Mouse (Mus musculus) left cerebral cortex, postnatal 14 days (tissue): ENCODE data around the gene Trio. TPM values are rescaled to one million over a fixed set of nuclear protein-coding genes. Genes with fewer than 3 reads are reported as not detected.

ENCODE experiments used
- DNase-seq, 2 experiments: peaks; one replicate each; pipeline ENCODE4 v3.0.0; 2021 to 2022; ENCODE audit warnings: low spot score in 2 of 2, mixed read lengths in 1 of 2
- intact Hi-C: fragments of 180-260 bp; cut with DNase I; formaldehyde crosslinking; loops from one replicate; pipeline ENCODE4 v1.15.1; 2025
- total RNA-seq, 2 experiments: library from RNA; stranded (reverse); gene quantifications; 2 replicates each; pipeline ENCODE4 v1.2.3; 2021

Gene Trio
- total RNA-seq, 2 experiments from 2014 or later, result 185 to 195 TPM

DNA sequence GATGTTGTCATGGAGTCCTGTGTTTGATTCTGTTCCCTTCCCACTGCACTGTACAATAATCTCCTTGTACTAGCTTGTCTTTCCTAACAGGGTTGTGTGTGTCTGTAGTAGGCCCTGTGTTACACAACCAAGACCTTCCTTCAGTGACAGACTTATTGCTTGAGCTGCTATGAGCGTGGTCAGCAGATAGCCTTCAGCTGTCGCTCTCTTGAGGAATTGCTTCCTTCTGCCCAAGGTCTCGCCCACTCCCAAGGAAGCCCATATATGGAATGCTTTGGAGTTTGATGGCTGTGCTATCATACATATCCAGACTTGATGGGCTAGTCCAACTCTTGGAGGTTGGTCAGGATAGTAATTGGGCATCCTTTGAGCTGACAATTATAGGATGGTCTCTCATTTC is 22.1 kb upstream of the Trio start:
- no peak for DNase-seq
- intact Hi-C loops, result no loop called here

DNA sequence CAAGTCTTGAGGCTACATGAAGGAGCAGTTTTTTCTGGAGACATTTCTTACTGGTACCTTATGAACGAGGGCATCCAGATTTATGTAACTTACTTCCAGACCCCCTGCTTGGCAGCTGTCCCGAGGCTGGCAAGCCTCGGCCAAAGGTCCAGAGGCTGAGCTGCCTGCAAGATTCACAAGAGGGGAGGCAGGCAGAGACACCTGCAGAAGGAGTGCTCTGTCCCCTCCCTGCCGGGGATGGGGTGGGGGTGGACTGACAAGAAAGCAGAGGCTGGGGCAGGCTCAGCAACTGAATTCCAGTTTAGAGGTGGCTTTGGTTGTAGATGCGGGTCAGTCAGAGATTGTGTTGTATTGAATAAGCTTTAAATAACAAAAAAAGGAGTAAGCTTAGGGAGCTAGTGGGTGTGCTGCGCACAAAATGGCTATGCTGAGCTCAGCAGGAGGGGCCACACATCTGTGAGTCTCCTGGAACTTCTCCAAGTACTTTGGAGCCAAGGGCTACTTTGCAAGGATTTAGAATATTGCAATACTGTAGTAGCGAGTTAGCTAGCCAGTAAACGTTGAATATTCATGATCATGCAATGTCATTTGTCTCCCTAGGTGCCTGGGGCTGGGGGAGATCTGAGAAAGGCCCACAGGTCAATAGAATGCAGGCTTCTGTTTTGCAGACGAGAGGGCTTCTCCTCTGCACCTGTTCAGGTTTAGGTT is 15.7 kb upstream of the Trio start:
- intact Hi-C loops, result no loop called here
- no peak for DNase-seq

DNA sequence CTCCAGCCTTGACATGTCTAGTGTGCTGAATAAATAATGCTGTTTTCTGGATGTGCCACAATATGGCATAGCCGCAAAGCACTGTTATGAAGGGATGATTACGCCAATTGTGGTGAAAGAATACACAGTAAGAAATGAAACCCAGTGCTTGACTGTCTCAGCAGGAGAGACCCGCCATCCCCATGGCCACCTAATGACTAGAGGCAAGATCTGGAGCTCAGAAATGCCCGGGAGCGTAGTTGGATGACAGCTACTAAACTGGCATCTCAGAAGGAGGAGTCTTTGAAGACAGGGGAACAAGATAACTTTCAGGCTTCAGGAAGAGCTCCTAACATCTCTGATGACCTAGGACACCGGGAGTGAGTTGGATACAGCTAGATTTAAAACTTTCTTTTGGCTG is 12.0 kb upstream of the Trio start:
- intact Hi-C loops, result no loop called here
- DNase-seq, result no peak

DNA sequence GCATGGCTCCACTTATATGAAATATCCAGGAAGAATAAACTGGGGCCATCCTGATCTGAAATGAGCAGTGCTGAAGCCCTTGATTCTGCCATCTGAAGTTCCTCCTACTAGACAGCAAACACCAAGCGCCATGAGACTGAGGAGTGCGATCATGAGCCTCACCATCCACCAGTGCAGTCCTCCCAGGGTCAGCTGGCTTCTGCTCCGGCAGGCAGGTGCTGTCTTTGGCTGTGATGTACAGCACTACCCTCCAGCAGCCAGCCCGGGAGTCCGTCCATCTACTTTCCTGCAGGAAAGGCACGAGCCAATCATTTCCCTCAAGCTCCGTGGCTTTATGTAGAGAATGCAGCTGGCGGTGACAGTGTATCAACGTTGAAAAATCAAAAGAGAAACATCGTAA is 10.0 kb upstream of the Trio start:
- intact Hi-C loops, result no loop called here
- DNase-seq, result no peak

DNA sequence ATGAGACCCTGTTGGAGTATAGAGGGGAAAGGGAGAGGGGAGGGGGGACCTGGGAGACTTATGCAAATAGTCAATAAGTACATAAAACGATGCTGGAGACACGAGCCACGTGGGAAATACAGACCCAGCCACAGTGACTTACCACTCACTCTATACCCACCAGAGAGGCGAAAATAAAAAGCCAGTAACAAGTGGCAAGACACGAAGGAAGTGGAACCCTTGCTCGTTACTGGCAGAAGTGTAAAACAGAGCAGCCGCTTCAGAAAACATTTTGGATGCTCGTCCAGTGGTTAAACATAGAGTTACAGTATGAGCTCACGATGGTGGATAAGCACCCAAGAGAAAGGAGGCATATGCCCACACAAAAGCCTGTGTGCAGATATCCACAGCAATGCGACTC is 9.0 kb upstream of the Trio start:
- DNase-seq, result peak in 1 of 2 experiments; percentile 43
- intact Hi-C loops, result no loop called here

DNA sequence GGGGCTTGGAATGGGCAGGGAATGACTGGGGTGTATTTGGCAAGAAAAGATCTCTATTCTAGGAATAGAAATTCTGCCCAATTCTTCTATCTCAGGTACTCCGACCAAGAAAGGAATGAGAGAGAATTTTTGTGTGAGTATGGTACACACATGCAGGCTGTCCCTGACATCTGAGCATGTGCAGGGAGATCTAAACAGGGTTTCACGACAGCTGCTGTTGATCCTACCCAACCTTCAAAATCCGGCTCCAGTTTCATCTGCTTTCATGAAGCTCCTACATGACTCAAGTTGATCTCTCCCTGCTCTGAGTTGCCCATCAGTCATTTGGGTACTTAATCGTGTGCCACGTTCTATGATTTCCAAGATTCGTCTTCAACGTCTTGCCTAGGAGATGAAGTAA is 3.7 kb upstream of the Trio start:
- no peak for DNase-seq
- intact Hi-C loops, result loop anchor here (5.0 kb wide), 1 partner anchor 128 kb away; no protein-coding TSS in a partner anchor

DNA sequence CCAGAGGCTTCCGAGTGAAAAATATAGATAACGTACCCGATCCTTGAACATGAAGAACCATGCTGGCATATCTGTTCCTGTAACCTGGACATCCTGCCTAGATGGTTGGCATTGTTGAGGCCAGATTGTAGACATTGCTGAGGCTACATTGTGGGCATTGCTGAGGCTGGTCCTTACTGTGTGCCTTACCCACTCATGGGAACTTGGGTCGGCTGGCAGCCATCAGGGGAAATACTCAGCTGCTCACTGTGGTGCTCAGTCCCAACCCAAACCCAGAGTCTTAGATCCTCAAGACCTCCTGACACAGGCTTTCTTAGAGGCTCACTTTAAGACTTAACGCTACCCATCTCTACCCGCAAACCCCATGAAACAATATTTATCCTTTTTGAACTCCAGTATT is 2.9 kb upstream of the Trio start:
- intact Hi-C loops, result loop anchor here (5.0 kb wide), 1 partner anchor 129 kb away; no protein-coding TSS in a partner anchor
- no peak for DNase-seq

DNA sequence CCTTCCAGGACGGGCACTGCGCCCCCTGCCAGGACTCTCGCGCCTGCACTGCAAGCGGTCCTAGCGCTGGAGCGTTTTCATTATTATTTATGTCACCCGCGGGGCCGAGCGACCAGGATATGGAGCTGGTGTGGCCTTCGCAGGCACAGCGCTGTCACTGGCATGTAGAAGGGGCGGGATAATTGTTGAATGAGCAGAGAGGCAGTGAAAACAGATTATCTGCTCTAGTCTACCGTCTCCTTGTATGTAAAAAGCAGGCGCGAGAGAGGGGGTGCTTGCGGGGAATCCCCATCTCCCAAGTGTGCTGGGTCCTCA is 476 bp upstream of the Trio start:
- no peak for DNase-seq
- intact Hi-C loops, result loop anchor here (5.0 kb wide), 1 partner anchor 131 kb away; no protein-coding TSS in a partner anchor

DNA sequence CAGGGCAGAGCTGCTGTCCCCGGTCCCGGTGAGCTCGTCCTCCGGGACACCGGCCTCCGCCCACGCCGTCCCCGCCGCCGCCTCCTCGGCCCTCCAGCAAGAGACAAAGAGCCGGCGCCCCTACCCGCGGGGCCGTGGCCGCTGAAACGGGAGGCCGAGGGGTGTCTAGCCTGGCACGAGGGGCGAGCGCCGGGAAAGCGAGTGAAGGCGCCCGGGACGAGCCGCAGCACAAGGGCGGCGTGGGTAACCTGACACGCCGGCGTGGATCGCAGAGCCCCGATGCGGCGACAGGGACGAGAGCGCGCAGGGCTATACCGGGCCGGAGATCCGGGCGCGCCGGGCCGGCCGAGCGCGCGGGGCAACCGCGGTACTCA is 696 bp downstream of the Trio start:
- intact Hi-C loops, result loop anchor here (2.0 to 5.0 kb wide), 3 partner anchors 83 to 132 kb away; no protein-coding TSS in a partner anchor
- peak in 1 of 2 experiments; percentile 39 for DNase-seq

DNA sequence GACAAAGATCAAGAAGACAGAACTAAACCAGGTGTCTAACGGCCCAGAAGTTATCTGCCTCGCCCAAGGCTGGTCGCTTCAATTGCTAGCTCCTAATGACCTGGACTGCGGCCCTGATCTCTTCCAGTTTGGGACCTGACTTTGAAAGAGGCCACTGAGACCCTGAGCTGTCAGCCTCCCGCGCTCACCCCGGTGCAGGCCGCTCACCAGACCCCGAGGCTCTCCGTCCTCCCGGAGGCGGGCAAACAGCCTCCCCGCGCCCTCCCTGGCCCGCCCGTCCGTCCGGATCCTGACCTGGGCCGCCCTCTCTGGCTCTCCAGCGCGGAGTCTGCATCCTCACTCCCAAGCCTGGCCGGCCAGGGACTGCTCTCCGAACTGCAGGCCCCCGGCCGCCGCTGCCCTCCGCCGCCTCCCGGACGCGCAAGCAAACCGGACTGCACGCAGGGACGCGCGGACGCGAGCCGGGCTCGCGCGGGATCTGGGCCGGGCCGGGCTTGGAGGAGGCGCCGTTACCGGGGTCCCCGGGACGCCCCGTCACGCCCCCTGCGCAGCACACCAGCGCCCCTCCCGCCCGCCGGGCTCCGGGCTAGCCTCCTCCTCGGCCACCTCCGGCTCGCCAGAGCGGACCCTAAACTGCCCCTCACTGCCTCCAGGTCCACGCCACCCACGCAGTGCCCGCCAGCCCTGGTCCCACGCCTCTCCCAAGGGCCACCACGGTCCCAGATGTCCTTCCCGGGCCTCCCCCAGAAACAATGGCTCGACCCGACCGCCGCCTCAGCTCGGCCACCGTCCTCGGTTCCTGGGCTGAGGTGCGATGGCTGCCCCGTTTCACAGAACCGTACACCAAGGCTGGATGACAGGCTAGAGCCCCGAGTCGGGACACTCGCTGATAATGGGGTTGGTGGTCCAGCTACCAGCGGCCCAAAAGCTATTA is 1.4 kb downstream of the Trio start:
- intact Hi-C loops, result loop anchor here (2.0 to 5.0 kb wide), 2 partner anchors 82 to 105 kb away; no protein-coding TSS in a partner anchor
- peak; percentile 43 to 57 for DNase-seq

DNA sequence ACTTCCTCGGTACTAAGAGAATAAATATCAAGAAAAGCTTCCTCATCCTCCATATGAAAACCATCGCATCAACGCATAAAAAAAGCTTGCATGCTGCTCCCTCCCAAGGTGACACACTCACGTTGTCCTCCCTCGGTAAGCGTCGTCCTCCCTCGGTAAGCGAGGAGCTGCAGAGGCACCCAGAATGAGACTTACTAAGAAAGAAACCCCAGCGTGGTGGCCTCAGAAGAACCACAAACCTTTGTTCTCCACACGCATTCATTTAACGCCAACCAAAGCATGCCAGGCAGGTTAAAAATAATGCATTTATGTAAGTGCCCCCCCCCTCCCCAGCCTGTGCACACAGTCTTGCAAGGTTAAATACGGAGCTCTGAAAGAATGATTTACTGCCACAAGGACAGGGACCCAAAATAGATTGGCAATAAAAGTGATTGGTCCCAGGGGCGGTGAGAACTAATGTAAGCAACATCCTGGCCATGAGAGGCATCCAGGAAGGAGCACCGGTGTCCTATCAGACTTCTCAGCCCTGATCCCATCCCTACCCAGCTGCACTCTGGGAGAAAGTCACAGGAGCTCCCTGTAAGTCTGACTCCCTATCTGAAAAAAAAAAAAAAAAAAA is 3.9 kb downstream of the Trio start:
- intact Hi-C loops, result loop anchor here (5.0 kb wide), 1 partner anchor 79 kb away; no protein-coding TSS in a partner anchor
- peak in 1 of 2 experiments; percentile 22 for DNase-seq

DNA sequence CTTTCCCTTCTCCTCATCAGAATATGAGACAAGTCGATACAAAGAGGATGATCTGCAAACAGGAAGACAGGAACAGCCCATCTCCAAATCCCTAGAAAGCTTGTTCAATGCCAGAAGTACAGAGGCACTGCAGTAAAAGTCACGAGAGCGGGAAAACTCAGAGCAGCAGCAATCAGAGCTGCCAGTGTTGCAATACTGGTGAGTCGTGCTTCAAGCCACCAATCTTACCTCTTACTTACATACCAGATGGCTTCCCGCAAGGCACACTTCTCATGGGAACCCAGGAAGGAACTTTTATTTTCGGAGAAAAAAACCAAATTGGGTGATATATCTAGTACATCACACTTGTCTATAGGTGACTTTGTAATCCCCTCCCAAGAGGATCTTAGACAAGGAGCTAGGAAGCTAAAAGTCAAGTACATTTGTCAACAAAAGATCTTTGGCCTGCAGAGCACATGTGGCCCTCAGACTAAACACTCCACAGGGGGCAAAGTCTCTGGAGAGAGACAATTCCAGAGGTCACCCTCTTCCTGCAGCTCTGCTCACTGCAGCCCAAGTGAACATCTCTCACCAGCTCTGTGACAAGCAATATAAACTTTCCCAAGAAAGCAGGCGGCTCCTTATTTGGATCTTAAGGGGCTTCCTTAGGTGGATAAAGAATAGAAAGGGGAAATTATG is 6.1 kb downstream of the Trio start:
- no peak for DNase-seq
- intact Hi-C loops, result loop anchor here (5.0 kb wide), 1 partner anchor 77 kb away; no protein-coding TSS in a partner anchor

DNA sequence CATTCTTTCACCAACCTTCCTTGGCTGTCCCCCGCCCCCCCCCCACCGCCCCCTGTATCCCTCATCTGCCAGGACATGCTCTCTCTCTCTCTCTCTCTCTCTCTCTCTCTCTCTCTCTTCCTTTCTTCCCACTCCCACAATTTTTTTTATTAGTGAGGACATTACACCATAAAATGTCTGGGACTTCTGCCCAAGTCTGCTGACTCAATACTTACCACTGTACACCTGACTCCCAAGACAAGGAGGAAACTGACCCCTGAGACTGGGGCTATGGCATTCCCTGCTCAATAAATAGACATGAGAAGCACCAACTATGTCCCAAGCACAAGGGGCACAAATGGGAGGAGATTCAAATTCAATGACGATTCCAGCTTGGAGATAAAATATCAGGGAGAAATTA is 18.1 kb downstream of the Trio start:
- DNase-seq, result no peak
- intact Hi-C loops, result no loop called here

DNA sequence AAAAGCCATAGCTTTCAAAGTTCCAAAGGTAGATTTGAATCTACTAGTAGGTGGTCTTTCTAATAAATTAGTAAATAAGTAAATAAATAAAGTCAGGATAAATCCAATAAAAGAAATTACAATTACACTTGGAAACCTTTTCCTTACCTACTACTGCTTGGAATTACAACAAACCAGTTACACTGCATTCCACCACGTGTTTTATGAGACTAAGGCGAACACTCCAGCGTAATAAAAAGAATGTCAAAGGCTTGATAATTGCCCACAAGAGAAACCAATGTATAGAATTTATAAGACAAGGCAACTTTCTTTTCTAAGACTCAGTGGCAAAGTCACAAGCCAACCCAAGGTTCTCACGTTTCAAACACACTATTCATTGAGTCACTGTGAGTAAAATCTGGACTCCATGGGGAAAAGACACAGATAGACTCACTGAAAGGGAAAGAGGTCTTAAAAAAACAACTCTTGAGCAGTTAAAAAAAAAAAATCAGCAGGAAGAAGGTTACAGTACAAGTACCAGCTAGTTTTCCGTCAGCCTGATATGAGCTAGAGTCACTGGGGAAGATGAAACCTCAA is 21.4 kb downstream of the Trio start:
- intact Hi-C loops, result no loop called here
- no peak for DNase-seq

DNA sequence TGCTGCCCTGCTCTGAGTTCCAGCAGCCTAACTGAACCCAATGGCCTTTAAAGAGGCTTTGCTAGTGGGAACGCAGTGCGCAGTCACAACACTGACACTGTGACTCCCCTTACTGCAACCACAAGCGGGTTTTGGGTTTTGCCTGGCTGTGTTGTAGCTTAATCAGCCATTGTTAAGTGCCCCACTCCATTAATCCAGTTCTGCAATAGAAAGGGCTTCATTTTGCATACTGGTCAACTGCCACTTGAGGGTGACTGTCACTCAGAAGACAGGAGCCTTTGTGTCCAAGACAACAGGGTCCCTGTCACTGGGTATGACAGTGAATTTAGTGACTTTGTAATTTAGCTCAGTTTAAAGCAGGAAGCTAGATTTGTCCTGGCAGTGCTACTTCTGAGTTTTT is 23.1 kb downstream of the Trio start:
- intact Hi-C loops, result no loop called here
- no peak for DNase-seq

DNA sequence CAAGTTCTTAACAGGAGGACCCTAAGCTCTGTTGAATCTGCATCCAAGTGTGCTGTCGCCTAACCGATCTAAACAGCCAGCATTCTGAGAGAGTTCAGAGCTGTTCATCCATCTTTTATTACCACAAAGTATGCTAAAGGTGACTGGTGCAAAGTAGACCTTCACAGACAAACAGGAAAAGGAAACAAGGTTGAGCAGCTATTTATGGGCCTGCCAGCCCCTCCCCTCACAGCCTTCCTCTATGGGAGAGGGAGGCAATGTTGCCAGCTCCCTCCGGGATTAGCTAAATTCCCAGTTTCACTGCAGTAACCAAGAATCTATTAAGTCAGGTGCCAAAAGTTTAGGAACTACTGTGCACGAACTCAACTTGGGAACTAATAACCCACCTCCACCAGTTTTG is 24.3 kb downstream of the Trio start:
- intact Hi-C loops, result no loop called here
- no peak for DNase-seq

DNA sequence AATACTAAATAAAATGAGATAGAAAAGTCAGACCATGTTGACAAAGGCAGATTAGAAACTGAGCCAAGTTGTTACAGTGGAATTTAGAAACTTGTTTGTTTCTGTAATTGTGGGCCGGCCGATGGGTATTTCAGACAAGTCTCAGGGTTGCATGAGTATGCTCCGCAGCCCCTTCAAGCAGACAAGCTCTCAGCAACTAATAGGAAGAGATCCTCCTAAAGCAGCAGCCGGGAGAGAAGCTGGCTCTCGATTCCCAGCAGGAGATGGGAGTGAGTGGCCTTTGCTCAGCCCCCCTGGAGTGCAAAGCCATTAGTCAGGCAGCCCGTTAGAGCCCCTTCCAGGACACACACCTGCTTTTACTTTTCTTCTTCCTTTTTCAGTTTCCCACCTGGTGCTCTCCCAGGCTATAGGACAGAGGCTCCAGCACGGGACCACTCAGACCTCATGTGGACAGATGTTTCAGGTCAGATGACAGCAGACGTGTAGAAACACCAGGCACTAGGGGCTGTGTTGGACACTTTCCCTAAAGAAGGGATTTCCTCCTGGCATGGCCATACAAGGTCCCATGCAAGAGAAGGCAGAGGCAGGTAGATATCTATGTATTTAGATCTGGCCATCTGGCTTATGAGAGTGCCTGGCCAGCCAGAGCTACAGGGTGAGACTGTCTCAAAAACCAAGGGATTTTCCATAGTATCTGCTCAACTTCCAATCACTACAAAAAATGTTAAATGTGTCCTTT is 26.9 kb downstream of the Trio start:
- DNase-seq, result no peak
- intact Hi-C loops, result no loop called here

DNA sequence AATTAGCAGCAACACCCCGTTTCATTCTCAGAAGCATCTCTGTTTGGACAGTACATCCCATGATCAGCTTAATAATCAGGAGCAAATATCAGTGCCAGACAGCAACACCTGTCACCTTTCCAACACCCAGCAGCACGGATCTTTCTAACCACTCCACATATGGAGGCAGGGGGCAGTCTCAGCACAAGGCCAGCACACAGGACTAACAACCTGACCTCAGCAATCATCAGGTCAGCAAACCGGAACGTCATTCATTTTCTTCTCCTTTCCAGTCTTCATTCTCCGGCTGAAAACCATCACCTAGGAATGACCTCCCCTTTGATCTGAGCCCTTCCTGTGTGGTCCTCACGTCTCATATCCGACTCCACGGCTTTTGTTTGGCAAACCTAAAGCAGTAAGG is 27.7 kb downstream of the Trio start:
- no peak for DNase-seq
- intact Hi-C loops, result no loop called here
